Mouse (Mus musculus): ENCODE results near the gene Gm28374. TPM values are rescaled to one million over a fixed set of nuclear protein-coding genes. Genes with fewer than 3 reads are reported as not detected.

Gene Gm28374
- polyA plus RNA-seq, 1 experiment: 0.26 TPM

DNA sequence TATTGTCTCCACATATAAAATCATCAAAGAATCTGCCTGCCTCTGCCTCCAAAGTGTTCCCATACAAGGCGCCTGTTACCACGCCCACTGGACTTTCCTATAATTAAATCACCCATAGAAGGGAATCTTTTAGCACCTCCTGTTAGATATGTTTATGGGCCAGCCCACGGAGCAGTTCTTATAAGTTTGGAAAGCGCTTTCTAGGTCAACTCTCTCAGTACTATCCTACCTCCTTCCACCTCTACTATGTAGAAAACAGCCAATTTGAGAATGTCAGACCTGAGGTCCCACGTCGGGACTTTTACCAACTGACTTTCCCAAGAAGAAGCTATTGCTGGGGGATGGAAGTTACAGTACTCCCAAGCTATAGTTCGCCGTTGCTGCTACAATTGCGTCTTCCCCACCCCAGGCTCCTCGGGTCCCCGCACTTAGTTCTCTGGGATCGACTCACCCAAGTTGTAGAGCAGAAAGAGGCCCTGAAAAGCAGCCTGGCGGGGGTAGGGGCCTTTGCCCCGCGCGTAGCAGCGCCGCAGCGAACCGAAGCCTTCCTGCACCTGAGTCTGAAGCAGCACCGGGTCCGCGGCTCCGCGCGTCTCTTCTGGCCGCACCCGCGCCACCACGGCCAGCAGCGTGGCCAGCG lies 35.4 kb upstream of the Gm28374 start:
- Histone ChIP-seq H3ac (ENCODE audit: control insufficient read depth, insufficient read length) (peak overlapping the region; percentile 87), H3K4me3 (peak overlapping the region; percentile 53), H3K36me3 (ENCODE audit: control insufficient read depth, insufficient read depth) (peaks cover 8% of the 10 kb centered on the region), H3K79me2 (ENCODE audit: control insufficient read depth, insufficient read depth) (peaks cover 14% of the 10 kb centered on the region), H3K4me2 (ENCODE audit: low read depth) (peak overlapping the region; percentile 89), H3K27me3 (ENCODE audit: control insufficient read depth, insufficient read depth, insufficient read length) (no peaks in the 10 kb centered on the region)
- TF ChIP-seq REST (IDR thresholded peaks at IDR 0.05; ENCODE audit: insufficient read depth, insufficient read length) (peak; percentile 16), CEBPB (IDR thresholded peaks at IDR 0.05; ENCODE audit: insufficient read depth, poor library complexity, severe bottlenecking) (no peak)

DNA sequence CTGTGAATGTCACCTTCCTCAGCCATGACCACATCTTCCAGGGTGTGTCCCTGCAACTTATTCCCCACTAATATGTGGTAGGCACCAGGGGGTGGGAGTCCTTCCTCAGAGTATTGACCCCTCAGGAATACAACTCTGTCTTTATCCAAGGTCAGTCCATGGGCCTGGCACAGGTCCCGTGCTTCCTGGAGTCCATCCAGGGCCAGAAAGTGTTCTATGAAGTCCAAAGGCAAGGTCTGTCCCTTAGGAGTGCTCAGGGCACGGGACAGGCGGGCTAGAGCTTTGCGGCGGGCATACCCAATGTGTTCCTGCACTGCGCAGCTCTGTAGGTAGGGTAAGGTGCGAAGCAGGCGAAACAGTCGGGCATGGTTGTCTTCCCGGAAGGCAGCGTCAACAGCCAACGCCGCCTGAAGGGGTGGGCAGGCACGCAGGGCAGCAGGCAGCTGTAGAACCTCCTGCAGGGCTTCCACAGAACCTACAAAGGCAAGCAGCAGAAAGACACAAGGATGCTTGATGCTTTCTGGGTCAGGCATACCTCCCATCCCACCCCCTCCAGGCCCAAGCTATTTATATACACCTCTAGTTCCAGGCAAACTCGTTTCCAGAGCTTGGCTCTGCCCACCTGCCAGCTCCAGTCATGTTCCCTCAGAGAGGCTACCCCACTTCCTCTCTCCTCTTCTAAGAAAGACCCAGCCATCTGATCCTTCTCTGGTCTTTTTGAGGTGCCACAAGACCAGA lies 34.2 kb upstream of the Gm28374 start:
- Histone ChIP-seq H3ac (ENCODE audit: control insufficient read depth, insufficient read length) (no peak overlapping the region), H3K36me3 (ENCODE audit: control insufficient read depth, insufficient read depth) (peaks cover 6% of the 10 kb centered on the region), H3K4me3 (peak overlapping the region; percentile 53), H3K79me2 (ENCODE audit: control insufficient read depth, insufficient read depth) (peaks cover 14% of the 10 kb centered on the region), H3K27me3 (ENCODE audit: control insufficient read depth, insufficient read depth, insufficient read length) (no peaks in the 10 kb centered on the region), H3K4me2 (ENCODE audit: low read depth) (peak overlapping the region; percentile 89)
- no peak for TF ChIP-seq REST (IDR thresholded peaks at IDR 0.05; ENCODE audit: insufficient read depth, insufficient read length)
- TF ChIP-seq POLR2AphosphoS2 (IDR thresholded peaks at IDR 0.05; ENCODE audit: insufficient read length, low read depth): no peak
- TF ChIP-seq TCF3 (IDR thresholded peaks at IDR 0.05; ENCODE audit: insufficient read length, low read depth): no peak
- no peak for TF ChIP-seq MAX (IDR thresholded peaks at IDR 0.05; ENCODE audit: low read depth)
- TF ChIP-seq USF1 (IDR thresholded peaks at IDR 0.05; ENCODE audit: low read depth): no peak
- no peak for TF ChIP-seq E2F4 (IDR thresholded peaks at IDR 0.05; ENCODE audit: insufficient read depth)
- TF ChIP-seq SRF (IDR thresholded peaks at IDR 0.05; ENCODE audit: control insufficient read depth, insufficient read length, low read depth): no peak
- no peak for TF ChIP-seq POLR2A (IDR thresholded peaks at IDR 0.05; ENCODE audit: insufficient read length, low read depth)
- no peak for TF ChIP-seq CEBPB (IDR thresholded peaks at IDR 0.05; ENCODE audit: insufficient read depth, poor library complexity, severe bottlenecking)
- TF ChIP-seq TCF12 (IDR thresholded peaks at IDR 0.05; ENCODE audit: insufficient read depth, poor library complexity, severe bottlenecking): no peak
- no peak for TF ChIP-seq MYOG (IDR thresholded peaks at IDR 0.05; ENCODE audit: control insufficient read depth in 1 of 3, insufficient read depth in 1 of 3, insufficient read length in 2 of 3, low read depth in 2 of 3)
- no peak for TF ChIP-seq MYOD1 (IDR thresholded peaks at IDR 0.05; ENCODE audit: control insufficient read depth in 1 of 3, insufficient read length in 2 of 3, low read depth in 2 of 3)

DNA sequence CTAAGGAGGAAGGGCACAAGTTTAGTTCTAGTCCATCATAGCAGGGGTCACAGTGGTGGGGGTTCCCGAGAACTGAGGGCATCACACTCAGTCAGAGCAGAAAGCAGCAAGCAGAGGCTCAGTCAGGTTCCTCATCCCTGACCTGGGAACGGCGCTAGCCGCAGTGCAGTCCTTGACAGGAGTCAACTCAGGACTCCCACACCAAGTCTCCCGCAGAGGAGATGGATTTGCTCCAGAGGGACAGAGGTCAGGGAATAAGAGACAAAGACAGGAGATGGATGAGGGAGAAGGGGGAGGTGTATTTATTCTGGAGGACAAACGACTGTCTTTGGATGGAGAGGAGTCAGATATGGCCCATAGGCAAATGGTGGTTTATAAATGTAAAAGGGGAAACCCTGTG lies 31.1 kb upstream of the Gm28374 start:
- no peaks in the 10 kb centered on the region for H3K27me3 ChIP-seq (ENCODE audit: control insufficient read depth, insufficient read depth, insufficient read length)
- no peak overlapping the region for H3K4me2 ChIP-seq (ENCODE audit: low read depth)
- TF ChIP-seq POLR2AphosphoS2 (IDR thresholded peaks at IDR 0.05; ENCODE audit: insufficient read length, low read depth) (no peak), CEBPB (IDR thresholded peaks at IDR 0.05; ENCODE audit: insufficient read depth, poor library complexity, severe bottlenecking) (no peak), POLR2A (IDR thresholded peaks at IDR 0.05; ENCODE audit: insufficient read length, low read depth) (no peak), TCF12 (IDR thresholded peaks at IDR 0.05; ENCODE audit: insufficient read depth, poor library complexity, severe bottlenecking) (no peak), TCF3 (IDR thresholded peaks at IDR 0.05; ENCODE audit: insufficient read length, low read depth) (no peak), MYOG (IDR thresholded peaks at IDR 0.05; ENCODE audit: control insufficient read depth in 1 of 3, insufficient read depth in 1 of 3, insufficient read length in 2 of 3, low read depth in 2 of 3) (no peak), SRF (IDR thresholded peaks at IDR 0.05; ENCODE audit: control insufficient read depth, insufficient read length, low read depth) (no peak), MYOD1 (IDR thresholded peaks at IDR 0.05; ENCODE audit: control insufficient read depth in 1 of 3, insufficient read length in 2 of 3, low read depth in 2 of 3) (no peak), E2F4 (IDR thresholded peaks at IDR 0.05; ENCODE audit: insufficient read depth) (no peak), USF1 (IDR thresholded peaks at IDR 0.05; ENCODE audit: low read depth) (no peak), REST (IDR thresholded peaks at IDR 0.05; ENCODE audit: insufficient read depth, insufficient read length) (no peak), MAX (IDR thresholded peaks at IDR 0.05; ENCODE audit: low read depth) (no peak)
- H3K79me2 ChIP-seq (ENCODE audit: control insufficient read depth, insufficient read depth): peaks cover 14% of the 10 kb centered on the region
- no peak overlapping the region for H3ac ChIP-seq (ENCODE audit: control insufficient read depth, insufficient read length)
- peaks cover 6% of the 10 kb centered on the region for H3K36me3 ChIP-seq (ENCODE audit: control insufficient read depth, insufficient read depth)
- H3K4me3 ChIP-seq: no peak overlapping the region

DNA sequence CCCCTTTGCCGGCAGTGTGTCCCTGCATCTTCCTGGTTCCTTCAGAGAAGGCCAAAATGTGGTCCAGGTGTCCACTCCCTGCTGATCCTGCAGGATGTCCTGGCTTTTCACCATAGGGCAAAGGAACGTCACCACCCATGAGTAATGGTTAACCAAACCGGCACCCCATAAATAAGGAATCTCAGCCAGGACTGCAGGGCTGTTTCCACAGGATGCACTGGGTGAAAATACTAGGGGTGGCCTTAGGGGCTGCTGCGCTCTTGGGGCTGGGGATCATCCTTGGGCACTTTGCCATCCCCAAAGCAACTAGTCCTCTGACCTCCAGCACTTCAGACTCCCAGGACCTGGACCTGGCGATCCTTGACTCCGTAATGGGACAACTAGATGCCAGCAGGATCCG lies 23.5 kb upstream of the Gm28374 start, which contains the start of gene Naaladl1:
Naaladl1 (plus strand) TSS at position 197 of the 400 bp plus-strand sequence.
- no peak within 1 kb of the TSS for H3K4me2 ChIP-seq (ENCODE audit: low read depth)
- TF ChIP-seq REST (IDR thresholded peaks at IDR 0.05; ENCODE audit: insufficient read depth, insufficient read length) (no peak), E2F4 (IDR thresholded peaks at IDR 0.05; ENCODE audit: insufficient read depth) (no peak), MYOG (IDR thresholded peaks at IDR 0.05; ENCODE audit: control insufficient read depth in 1 of 3, insufficient read depth in 1 of 3, insufficient read length in 2 of 3, low read depth in 2 of 3) (no peak), MAX (IDR thresholded peaks at IDR 0.05; ENCODE audit: low read depth) (no peak), MYOD1 (IDR thresholded peaks at IDR 0.05; ENCODE audit: control insufficient read depth in 1 of 3, insufficient read length in 2 of 3, low read depth in 2 of 3) (no peak), TCF12 (IDR thresholded peaks at IDR 0.05; ENCODE audit: insufficient read depth, poor library complexity, severe bottlenecking) (no peak), TCF3 (IDR thresholded peaks at IDR 0.05; ENCODE audit: insufficient read length, low read depth) (no peak), CEBPB (IDR thresholded peaks at IDR 0.05; ENCODE audit: insufficient read depth, poor library complexity, severe bottlenecking) (no peak), USF1 (IDR thresholded peaks at IDR 0.05; ENCODE audit: low read depth) (no peak), POLR2AphosphoS2 (IDR thresholded peaks at IDR 0.05; ENCODE audit: insufficient read length, low read depth) (no peak), POLR2A (IDR thresholded peaks at IDR 0.05; ENCODE audit: insufficient read length, low read depth) (no peak), SRF (IDR thresholded peaks at IDR 0.05; ENCODE audit: control insufficient read depth, insufficient read length, low read depth) (no peak)
- no peak within 1 kb of the TSS for H3ac ChIP-seq (ENCODE audit: control insufficient read depth, insufficient read length)
- no peaks in the 10 kb centered on the region for H3K27me3 ChIP-seq (ENCODE audit: control insufficient read depth, insufficient read depth, insufficient read length)
- no peak within 1 kb of the TSS for H3K4me3 ChIP-seq
- no peaks in the 10 kb centered on the region for H3K36me3 ChIP-seq (ENCODE audit: control insufficient read depth, insufficient read depth)
- no peaks in the 10 kb centered on the region for H3K79me2 ChIP-seq (ENCODE audit: control insufficient read depth, insufficient read depth)

Data from myocyte (in vitro differentiated cells).